Mouse (Mus musculus) activated CD4-positive, CD25-positive, alpha-beta regulatory T cell, adult 4 months (primary cell): ENCODE data around the gene St6gal1. TPM values are rescaled to one million over a fixed set of nuclear protein-coding genes. Genes with fewer than 3 reads are reported as not detected.

Source experiments
- ATAC-seq: one replicate; pipeline ENCODE4 v1.8.0; 2017
- polyA plus RNA-seq, 2 experiments: library from polyadenylated mRNA; unstranded; fragments of 100-300 nt; shearing (Covaris generic); gene quantifications; one replicate each; pipeline ENCODE4 v1.2.1; 2017

St6gal1 gene
- polyA plus RNA-seq, 2 experiments from 2014 or later = 68.6 to 88.1 TPM

- ATAC-seq = peak; percentile 76
Measured at GRCm38 (mm10) chr16:23274606-23275310, 50.2 kb downstream of the St6gal1 start.

- no peak for ATAC-seq
Measured at GRCm38 (mm10) chr16:23275661-23276060, 51.1 kb downstream of the St6gal1 start.

- ATAC-seq = peak; percentile 65
Measured at GRCm38 (mm10) chr16:23279879-23280741, 55.6 kb downstream of the St6gal1 start.

- no peak for ATAC-seq
Measured at GRCm38 (mm10) chr16:23280742-23281090, 56.2 kb downstream of the St6gal1 start.

GRCm38 (mm10) chr16:23282241-23282640 is 57.7 kb downstream of the St6gal1 start:
- peak; percentile 41 for ATAC-seq

- ATAC-seq = peak; percentile 14
Measured at GRCm38 (mm10) chr16:23282941-23283340, 58.4 kb downstream of the St6gal1 start.

- ATAC-seq = no peak
Measured at GRCm38 (mm10) chr16:23283677-23284076, 59.1 kb downstream of the St6gal1 start.

GRCm38 (mm10) chr16:23284470-23285394 is 60.2 kb downstream of the St6gal1 start:
- ATAC-seq = no peak

- peak; percentile 64 for ATAC-seq
Measured at GRCm38 (mm10) chr16:23286380-23287097, 62.0 kb downstream of the St6gal1 start.

- ATAC-seq = no peak
Measured at GRCm38 (mm10) chr16:23287312-23288040, 62.9 kb downstream of the St6gal1 start.

- no peak for ATAC-seq
Measured at GRCm38 (mm10) chr16:23288103-23288502, 63.6 kb downstream of the St6gal1 start.

- ATAC-seq = no peak
Measured at GRCm38 (mm10) chr16:23289424-23289823, 64.9 kb downstream of the St6gal1 start.

GRCm38 (mm10) chr16:23290171-23290570 is 65.6 kb downstream of the St6gal1 start:
- ATAC-seq = no peak

GRCm38 (mm10) chr16:23291521-23291920 is 67.0 kb downstream of the St6gal1 start:
- no peak for ATAC-seq

- ATAC-seq = no peak
Measured at GRCm38 (mm10) chr16:23294236-23294635, 69.7 kb downstream of the St6gal1 start.

GRCm38 (mm10) chr16:23294747-23295146 is 70.2 kb downstream of the St6gal1 start:
- no peak for ATAC-seq

GRCm38 (mm10) chr16:23295720-23296119 is 71.2 kb downstream of the St6gal1 start:
- no peak for ATAC-seq

- no peak for ATAC-seq
Measured at GRCm38 (mm10) chr16:23296721-23297120, 72.2 kb downstream of the St6gal1 start.

- no peak for ATAC-seq
Measured at GRCm38 (mm10) chr16:23298441-23298840, 73.9 kb downstream of the St6gal1 start.

GRCm38 (mm10) chr16:23298911-23299310 is 74.4 kb downstream of the St6gal1 start:
- ATAC-seq = no peak
